Mouse (Mus musculus) ES-E14 (cell line): Measurements from ENCODE around the gene Zfp607b.

Source experiments
- CHD2 ChIP-seq: IDR thresholded peaks from 2 replicates; pipeline ENCODE4 v1.6.1; 2014; ENCODE audit warnings: mild to moderate bottlenecking, low read depth, low read length, inconsistent platforms
- HCFC1 ChIP-seq: IDR thresholded peaks from 2 replicates; pipeline ENCODE4 v1.6.1; 2012; ENCODE audit warnings: low read length, inconsistent platforms, borderline replicate concordance; ENCODE audit not compliant: insufficient read depth
- MAFK ChIP-seq: IDR thresholded peaks from 2 replicates; pipeline ENCODE4 v1.6.1; 2014; ENCODE audit warnings: mild to moderate bottlenecking, low read depth, low read length, inconsistent platforms; ENCODE audit not compliant: insufficient read depth
- ZC3H11A ChIP-seq: IDR thresholded peaks from 2 replicates; pipeline ENCODE4 v1.6.1; 2012; ENCODE audit warnings: low read depth, mild to moderate bottlenecking, inconsistent platforms, low read length, borderline replicate concordance
- ZNF384 ChIP-seq: IDR thresholded peaks from 2 replicates; pipeline ENCODE4 v1.6.1; 2012; ENCODE audit warnings: low read depth, low read length, inconsistent platforms

- TF ChIP-seq HCFC1 (no peak), ZC3H11A (no peak), ZNF384 (no peak), CHD2 (no peak), MAFK (no peak)
Observed at GRCm38 (mm10) chr7:27685681-27686080, 3.5 kb upstream of the Zfp607b start.
